Mouse (Mus musculus) heart, adult 2 months (tissue): ENCODE results near the gene Pnpla6.

ENCODE experiments used
- CTCF ChIP-seq: fragments of 200-600 bp; IDR thresholded peaks from 2 replicates; pipeline ENCODE4 v1.8.1; 2022; ENCODE audit warnings: antibody characterized with exemption, mild to moderate bottlenecking, moderate library complexity
- EP300 ChIP-seq: fragments of 200-500 bp; IDR thresholded peaks from 2 replicates; pipeline ENCODE4 v1.6.1; 2011; ENCODE audit warnings: low read depth, low read length, control low read depth; ENCODE audit not compliant: insufficient read depth

DNA sequence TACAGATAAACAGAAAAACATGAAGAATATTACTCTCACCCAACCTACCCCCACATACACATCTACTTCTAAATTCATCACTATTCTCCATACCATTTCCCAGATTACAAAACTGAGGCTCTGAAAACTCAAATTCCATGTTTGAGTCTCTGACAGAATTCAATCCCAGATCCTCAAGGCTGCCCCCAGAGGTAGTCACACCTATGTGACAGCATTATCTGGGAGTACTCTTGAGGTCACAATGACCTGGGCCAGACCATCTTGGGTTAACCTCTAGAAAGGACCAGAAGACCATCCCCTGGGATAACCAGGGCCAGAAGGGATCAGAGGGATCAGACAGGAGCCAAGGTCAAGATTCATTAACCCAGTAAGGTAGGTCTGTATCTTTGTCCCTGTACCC lies 44.6 kb upstream of the Pnpla6 start, which contains the start of gene Tex45:
- TF ChIP-seq CTCF (no peak), EP300 (no peak)
